Mouse (Mus musculus) embryo, embryonic 9.5 days (tissue): ENCODE data around the gene Gm2035.
"Not testable (repeated sequence)": the region's sequence is repeated elsewhere in the genome, so short reads cannot be mapped to it uniquely, and the experiment has no call there.

Experiments used
- DNase-seq: peaks from one replicate; pipeline ENCODE4 v3.0.0-alpha.2; 2017; ENCODE audit errors: extremely low spot score

Gene Gm2035

DNA sequence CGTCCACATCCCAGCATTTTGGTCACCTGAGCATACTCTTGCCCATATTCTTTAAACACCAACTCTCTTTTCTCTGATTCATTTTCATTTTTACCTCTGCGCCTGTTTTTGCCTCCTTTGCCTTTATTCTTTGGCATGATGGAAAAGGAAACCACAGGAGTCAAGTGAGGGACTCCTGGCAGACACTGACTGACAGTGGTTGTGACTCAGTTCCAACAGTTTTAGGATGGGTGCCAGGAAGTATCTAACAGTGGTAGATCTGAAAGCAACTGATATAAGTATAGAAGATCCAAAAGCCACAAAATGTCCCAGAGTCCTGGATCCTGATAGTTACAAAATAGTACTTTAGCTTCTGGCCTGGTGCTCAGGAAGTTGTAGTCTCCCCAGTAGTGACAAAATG is at the start of gene Gm2035:
Gene Gm2035 (minus strand): TSS at position 137 of the 400 bp plus-strand sequence.
- DNase-seq, result not testable (repeated sequence)

DNA sequence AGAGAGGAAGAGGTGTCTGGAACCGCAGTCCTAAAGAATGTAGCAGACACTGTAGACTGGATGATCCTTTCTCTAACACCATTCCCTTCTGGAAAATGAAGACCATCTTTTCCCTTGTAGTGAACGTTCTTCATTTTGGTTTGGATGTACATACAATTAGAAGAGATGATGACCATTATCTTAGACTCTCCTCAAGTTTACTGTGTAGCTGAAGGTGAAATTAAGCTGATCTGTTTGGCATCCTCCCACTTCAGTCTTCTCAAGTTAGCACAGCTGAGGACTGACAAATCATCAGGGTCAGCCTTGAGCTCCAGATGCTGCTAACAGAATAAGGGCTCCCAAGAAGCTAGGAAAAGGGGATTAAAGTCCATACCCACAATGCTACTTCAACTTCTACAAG is 34.1 kb upstream of the Gm2035 start, which contains the start of gene Gm2042:
Gene Gm2042 (plus strand): TSS at position 301 of the 400 bp plus-strand sequence.
- DNase-seq, result not testable (repeated sequence)

DNA sequence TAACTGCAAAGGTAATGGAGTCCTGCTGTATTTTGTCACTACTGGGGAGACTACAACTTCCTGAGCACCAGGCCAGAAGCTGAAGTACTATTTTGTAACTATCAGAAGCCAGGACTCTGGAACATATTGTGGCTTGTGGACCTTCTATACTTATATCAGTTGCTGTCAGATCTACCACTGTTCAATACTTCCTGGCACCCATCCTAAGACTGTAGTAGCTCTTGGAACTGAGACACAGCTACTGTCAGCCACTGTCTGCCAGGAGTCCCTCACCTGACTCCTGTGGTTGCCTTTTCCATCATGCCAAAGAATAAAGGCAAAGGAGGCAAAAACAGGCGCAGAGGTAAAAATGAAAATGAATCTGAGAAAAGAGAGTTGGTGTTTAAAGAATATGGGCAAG is 24.6 kb downstream of the Gm2035 start, which contains the start of gene Gm2022:
Gene Gm2022 (plus strand): TSS at position 301 of the 400 bp plus-strand sequence.
- DNase-seq, result not testable (repeated sequence)

DNA sequence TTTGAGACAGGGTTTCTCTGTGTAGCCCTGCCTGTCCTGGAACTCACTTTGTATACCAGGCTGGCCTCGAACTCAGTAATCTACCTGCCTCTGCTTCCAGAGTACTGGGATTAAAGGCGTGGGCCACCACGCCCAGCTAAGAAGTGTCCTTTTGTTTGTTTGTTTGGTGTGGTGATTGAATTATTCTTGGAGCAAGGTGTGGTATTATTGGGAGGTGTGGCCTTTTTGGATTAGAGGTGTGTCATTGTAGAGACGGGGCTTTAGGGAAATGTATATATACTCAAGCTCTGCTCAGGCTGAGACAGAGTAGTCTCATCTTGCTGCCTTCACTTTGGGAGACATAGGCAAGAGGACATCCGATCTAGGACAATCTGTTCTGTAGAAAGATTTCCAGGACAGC is 45.9 kb downstream of the Gm2035 start, which contains the start of gene Gm2016:
Gene Gm2016 (plus strand): TSS at position 301 of the 400 bp plus-strand sequence.
- not testable (repeated sequence) for DNase-seq
